Mouse (Mus musculus): ENCODE data around the gene Plxna1. TPM values are rescaled to one million over a fixed set of nuclear protein-coding genes. Genes with fewer than 3 reads are reported as not detected.
A peak's percentile ranks its signal among the peaks of the same experiment; 100 is the strongest.

Plxna1 gene
- polyA plus RNA-seq, 1 experiment from 2014 or later, result 26.6 TPM

DNA sequence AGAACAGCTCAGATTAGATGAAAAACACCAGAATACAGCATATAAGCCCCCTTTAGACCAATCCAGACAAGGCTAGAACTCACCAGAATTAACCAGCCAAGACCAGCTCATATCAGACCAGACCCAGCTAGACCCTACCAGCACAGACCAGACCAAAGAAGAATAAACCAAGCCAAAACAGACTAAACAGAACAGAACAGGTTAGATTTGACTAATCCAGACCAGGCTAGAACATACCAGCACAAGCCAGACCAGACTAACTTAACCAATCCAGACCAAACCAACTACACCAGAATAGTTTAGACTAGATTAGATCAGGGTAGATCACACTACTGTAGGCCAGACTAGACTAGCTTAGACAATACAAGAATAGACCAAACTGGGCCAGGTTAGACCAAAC, 77.3 kb downstream of the Plxna1 start:
- Histone ChIP-seq H3K9me3 (peaks cover 6% of the 10 kb centered on the region), H3K36me3 (replicated peaks) (no peaks in the 10 kb centered on the region), H3K27ac (no peak overlapping the region), H3K4me3 (no peak overlapping the region), H3K27me3 (ENCODE audit: poor library complexity, severe bottlenecking) (peaks cover 23% of the 10 kb centered on the region), H3K4me1 (peaks cover 29% of the 10 kb centered on the region)
- DNase-seq (ENCODE audit: extremely low spot score, low spot score), result no peak

- DNase-seq (ENCODE audit: extremely low spot score, low spot score), result no peak
- WGBS, result 90% methylated on average over 4 of the region's 4 CpGs
- H3K9me3 ChIP-seq, result peaks cover 6% of the 10 kb centered on the region
- H3K4me1 ChIP-seq, result peaks cover 35% of the 10 kb centered on the region
- no peaks in the 10 kb centered on the region for H3K36me3 ChIP-seq (replicated peaks)
- H3K4me3 ChIP-seq, result no peak overlapping the region
- H3K27me3 ChIP-seq (ENCODE audit: poor library complexity, severe bottlenecking), result peaks cover 24% of the 10 kb centered on the region
- no peak overlapping the region for H3K27ac ChIP-seq
These were observed 79.3 kb downstream of the Plxna1 start for GRCm38 (mm10) chr6:89283095-89283494.

DNA sequence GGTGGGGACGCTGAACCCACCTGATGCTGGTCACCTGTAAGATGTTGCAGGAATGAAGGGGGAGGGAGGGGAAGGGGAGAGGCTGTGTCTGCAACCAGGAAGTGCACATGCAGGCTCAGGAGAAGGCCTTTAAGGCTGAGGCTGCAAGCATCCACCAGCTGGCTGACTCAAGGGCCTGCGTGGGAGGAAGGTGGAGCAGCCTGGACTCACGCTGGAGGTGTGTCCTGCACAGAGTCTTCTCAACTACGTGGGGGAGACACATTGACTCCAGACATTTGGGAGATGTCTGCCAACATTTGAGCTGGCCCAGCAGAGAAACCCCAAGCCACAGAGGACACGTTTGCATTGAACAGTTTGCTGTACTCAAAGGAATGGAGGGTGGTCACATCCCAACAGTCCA, 79.8 kb downstream of the Plxna1 start:
- Histone ChIP-seq H3K27ac (0 out of 2 replicates have a peak overlapping the region, but pooled peaks have one; percentile 8), H3K36me3 (replicated peaks) (no peaks in the 10 kb centered on the region), H3K27me3 (ENCODE audit: poor library complexity, severe bottlenecking) (peaks cover 24% of the 10 kb centered on the region), H3K4me1 (peaks cover 35% of the 10 kb centered on the region), H3K4me3 (no peak overlapping the region), H3K9me3 (peaks cover 6% of the 10 kb centered on the region)
- no peak for DNase-seq (ENCODE audit: extremely low spot score, low spot score)
- 50% methylated on average over 5 of the region's 5 CpGs for WGBS

DNA sequence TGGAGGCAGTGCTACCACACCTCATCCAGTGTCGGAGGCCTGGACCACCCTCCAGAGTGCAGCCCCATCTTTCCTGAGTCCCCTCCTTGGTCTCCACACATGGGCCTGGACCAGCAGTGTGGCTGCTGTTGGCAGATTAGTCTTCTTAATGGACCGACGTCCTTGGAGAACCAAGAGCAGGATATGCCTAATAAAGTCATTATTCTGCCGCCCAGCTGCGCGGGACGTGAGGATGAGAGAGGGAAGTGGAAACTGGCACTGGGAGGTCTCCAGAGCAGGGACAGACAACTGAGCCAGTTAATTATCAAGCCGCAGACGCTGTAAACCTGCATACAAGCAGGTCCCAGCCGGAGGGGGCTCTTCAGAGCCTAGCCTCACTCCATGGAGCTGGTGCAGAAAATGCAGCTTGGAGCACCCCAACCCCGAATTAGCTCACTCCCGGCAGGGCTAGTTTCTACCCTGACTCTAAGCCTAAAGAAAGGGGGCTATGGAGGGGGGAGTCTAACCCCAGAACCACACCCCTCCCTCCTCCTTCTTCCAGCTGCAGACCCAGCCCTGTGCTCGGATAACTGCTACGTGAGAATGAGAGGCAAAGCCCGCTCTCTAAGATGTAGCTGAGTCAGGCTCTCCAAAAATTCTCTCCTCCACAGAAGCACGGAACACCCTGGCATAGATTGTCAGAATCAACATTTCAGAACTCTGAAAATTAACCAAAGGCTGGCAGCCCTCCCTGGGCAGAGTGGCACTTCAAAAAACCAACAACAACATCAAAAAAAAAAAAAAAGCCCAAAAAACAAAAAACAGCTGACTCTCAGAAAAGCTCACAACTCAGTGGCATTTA, 80.7 kb downstream of the Plxna1 start:
- no peaks in the 10 kb centered on the region for H3K36me3 ChIP-seq (replicated peaks)
- WGBS, result 17% methylated on average over 16 of the region's 16 CpGs

DNA sequence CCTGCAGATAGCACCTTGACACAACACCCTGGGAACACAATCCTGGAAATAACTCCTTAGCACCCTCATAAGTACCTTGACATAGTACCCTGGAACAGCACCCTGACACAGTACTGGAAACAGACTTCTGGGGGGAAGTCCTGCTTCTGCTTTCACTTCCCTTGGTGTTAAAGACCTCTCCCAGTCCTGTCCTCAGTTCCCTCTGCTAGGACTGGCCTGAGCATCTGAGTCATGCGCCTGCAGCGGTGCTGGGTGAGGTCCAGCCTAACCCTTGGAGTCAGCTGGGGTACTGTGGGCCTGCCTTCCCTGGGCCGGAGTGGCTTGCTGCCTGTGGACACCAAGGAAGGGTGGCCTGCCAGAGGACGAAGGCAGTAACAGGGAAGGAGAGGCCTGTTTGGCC, 81.9 kb downstream of the Plxna1 start:
- 87% methylated on average over 4 of the region's 4 CpGs for WGBS
- Histone ChIP-seq H3K4me3 (no peak overlapping the region), H3K4me1 (peaks cover 18% of the 10 kb centered on the region), H3K27me3 (ENCODE audit: poor library complexity, severe bottlenecking) (peaks cover 24% of the 10 kb centered on the region), H3K9me3 (peaks cover 6% of the 10 kb centered on the region), H3K27ac (no peak overlapping the region), H3K36me3 (replicated peaks) (no peaks in the 10 kb centered on the region)
- DNase-seq (ENCODE audit: extremely low spot score, low spot score), result no peak

More for the DNA sequence above, 80.7 kb downstream of the Plxna1 start:
- no peak for DNase-seq (ENCODE audit: extremely low spot score, low spot score)
- H3K9me3 ChIP-seq, result peaks cover 6% of the 10 kb centered on the region
- peaks cover 24% of the 10 kb centered on the region for H3K27me3 ChIP-seq (ENCODE audit: poor library complexity, severe bottlenecking)
- H3K4me3 ChIP-seq, result no peak overlapping the region
- H3K27ac ChIP-seq, result no peak overlapping the region
- H3K4me1 ChIP-seq, result peaks cover 29% of the 10 kb centered on the region

GRCm38 (mm10) chr6:89271731-89272475, 90.5 kb downstream of the Plxna1 start:
- no peak for DNase-seq (ENCODE audit: extremely low spot score, low spot score)
- WGBS, result 77% methylated on average over 10 of the region's 10 CpGs
- H3K27me3 ChIP-seq (ENCODE audit: poor library complexity, severe bottlenecking), result no peaks in the 10 kb centered on the region

DNA sequence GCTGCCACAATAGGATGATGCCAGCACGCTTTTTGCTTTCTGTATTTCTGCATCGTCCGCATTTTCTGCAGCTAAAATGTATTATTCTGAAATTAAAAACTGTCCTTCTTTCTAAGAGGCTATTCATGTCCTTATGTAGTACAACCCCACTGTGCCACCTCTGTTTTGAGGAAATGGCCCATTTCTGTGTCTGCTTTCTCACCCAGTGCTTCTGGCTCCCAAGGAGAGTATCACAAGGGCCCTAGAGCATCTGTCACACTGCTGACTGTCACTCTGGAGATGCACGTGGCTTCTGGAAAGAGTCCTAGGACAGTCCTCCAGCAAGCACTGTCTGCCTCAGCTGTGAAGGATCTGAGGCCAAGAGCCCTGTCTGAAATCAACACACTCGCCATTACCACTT, 95.2 kb downstream of the Plxna1 start:
- H3K36me3 ChIP-seq (replicated peaks), result no peaks in the 10 kb centered on the region
- 77% methylated on average over 5 of the region's 5 CpGs for WGBS
- no peak for DNase-seq (ENCODE audit: extremely low spot score, low spot score)
- H3K9me3 ChIP-seq, result no peaks in the 10 kb centered on the region
- no peak overlapping the region for H3K27ac ChIP-seq
- no peaks in the 10 kb centered on the region for H3K4me1 ChIP-seq
- H3K4me3 ChIP-seq, result no peak overlapping the region
- no peaks in the 10 kb centered on the region for H3K27me3 ChIP-seq (ENCODE audit: poor library complexity, severe bottlenecking)

More at GRCm38 (mm10) chr6:89271731-89272475, 90.5 kb downstream of the Plxna1 start:
- Histone ChIP-seq H3K27ac (no peak overlapping the region), H3K4me1 (no peaks in the 10 kb centered on the region), H3K36me3 (replicated peaks) (no peaks in the 10 kb centered on the region), H3K4me3 (no peak overlapping the region), H3K9me3 (no peaks in the 10 kb centered on the region)

Other genes with a start within 250 kb of the Plxna1 start
- gene Chchd6, start 233.0 kb upstream of the Plxna1 start, polyA plus RNA-seq (2016; fragmentation: Nextera tagmentation; extraction: Ambion mirVana), result 89.8 and 91.3 TPM in 2 replicates